Mouse (Mus musculus): Measurements from ENCODE around the gene Dhrs11. TPM values are rescaled to one million over a fixed set of nuclear protein-coding genes. Genes with fewer than 3 reads are reported as not detected.
A peak's percentile ranks its signal among the peaks of the same experiment; 100 is the strongest.
"Not testable (repeated sequence)": the region's sequence is repeated elsewhere in the genome, so short reads cannot be mapped to it uniquely, and the experiment has no call there.

The Dhrs11 gene
- total RNA-seq (2021): 10 to 100 TPM; 35.4 to 39.2 TPM
- long read RNA-seq, experiment 1, transcript Dhrs11-201 (7 exons, 1,254 nt): major isoform, 24 of 36 reads
- long read RNA-seq, experiment 1, partial matches to known transcripts: 2 of 36 reads
- long read RNA-seq, experiment 1, other reads (novel, unspliced or antisense): 10 of 36 reads
- long read RNA-seq, experiment 2, transcript Dhrs11-201 (7 exons, 1,254 nt): major isoform, 27 of 52 reads
- long read RNA-seq, experiment 2, partial matches to known transcripts: 10 of 52 reads
- long read RNA-seq, experiment 2, other reads (novel, unspliced or antisense): 15 of 52 reads

GRCm38 (mm10) chr11:84828516-84829399 is at the start of gene Dhrs11:
Gene Dhrs11 (minus strand): TSS chr11:84828994.
- DNase-seq (ENCODE audit: low spot score in 2 of 2): peak; percentile 89 to 95

- DNase-seq (ENCODE audit: low spot score in 2 of 2): not testable (repeated sequence)
These were observed 47.2 kb upstream of the Dhrs11 start for GRCm38 (mm10) chr11:84876020-84876419.

DNA sequence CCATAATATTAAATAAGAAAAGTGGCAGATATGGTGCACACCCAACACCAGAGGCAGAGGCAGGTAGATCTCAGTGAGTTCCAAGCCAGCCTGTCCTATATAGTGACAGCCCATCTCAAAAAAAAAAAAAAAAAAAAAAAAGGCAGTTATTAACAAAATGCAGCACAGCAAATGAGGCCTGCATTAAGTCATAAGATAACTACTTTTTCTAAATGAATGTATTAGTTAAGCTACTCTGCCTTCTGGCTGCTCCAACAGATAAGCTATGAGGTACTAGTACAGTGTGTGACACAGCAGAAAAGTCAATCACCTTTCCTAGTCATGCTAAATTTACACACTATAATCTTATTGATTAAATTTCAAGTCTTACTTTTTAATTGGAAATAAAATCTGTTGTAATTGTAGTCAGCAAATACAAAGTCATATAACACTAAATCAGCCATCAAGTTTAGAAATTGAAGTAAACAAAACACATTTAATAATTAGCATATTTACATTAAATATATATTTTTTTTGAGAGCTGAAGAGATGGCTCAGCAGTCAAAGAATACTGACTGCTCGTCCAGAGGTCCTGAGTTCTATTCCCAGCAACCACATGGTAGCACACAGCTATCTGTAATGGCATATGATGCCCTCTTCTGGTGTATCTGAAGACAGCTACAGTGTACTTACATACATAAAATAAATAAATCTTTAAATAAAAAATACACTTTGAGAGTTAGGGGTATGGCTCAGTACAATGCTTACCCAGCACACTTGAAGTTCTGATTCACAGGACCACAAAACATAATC is 44.4 kb upstream of the Dhrs11 start:
- DNase-seq (ENCODE audit: low spot score in 2 of 2): no peak

DNA sequence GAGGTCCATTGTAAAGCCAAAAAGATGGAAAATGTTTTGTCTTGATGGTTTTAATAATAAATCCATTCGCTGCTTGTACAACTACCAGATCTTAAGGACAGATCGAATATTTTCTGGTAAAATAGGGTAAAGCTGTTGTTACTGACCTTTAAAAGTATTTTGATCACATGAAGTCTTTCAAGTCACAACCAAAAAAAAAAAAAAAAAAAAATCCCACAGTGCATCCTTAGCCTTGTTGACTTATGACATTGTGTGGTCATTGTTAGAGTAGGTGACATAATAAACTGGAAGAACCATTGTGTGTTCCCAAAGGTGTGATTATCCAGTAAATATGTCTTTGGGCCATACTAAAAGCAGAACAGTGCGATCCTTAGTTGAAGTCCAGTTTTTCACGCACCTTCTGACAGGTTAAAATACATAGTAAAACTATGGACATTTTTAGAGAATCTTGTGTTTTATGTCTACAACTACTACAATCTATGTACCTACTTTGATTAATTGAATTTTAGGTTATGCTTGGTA is 42.8 kb upstream of the Dhrs11 start:
- DNase-seq (ENCODE audit: low spot score in 2 of 2): no peak

- DNase-seq (ENCODE audit: low spot score in 2 of 2): no peak
These were observed 42.3 kb upstream of the Dhrs11 start for GRCm38 (mm10) chr11:84871046-84871445.

DNA sequence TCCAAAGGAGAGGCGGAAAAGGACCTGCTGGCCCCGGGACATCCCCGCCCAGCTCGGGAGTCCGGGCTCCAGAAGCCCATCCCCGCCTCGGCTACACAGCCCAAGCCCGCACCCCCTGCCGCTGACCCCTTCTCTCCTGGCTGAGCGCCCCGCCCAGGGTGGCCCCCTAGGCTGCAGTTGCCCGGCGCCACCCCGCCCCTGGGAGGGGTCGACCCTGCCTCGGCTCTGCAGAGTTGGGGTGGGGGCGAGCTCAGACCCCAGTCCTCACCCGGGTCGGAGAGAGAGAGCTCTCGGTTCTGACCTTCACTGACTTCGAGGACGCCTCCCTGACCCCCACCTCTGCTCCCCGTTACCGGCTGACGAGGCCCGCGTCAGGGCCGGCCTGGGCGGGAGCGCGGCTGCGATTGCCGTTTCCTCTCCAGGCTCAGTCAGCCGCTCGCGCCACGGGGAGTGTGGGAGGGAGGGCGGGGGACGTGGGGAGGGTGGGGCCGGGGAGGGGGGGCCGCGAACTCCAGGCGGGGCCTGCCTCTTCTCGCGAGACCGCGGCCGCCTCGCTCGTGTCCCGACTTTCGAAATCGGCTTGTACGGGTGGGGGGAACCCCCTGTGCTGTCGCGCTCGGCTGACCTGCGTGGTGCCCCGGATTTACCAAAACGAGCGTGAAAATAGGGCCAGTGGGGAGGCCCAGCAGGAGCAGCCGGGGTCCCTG is 41.7 kb upstream of the Dhrs11 start, which contains the start of gene Ggnbp2:
Gene Ggnbp2, minus strand, starts transcription at position 481 of the 707 bp plus-strand sequence.
- DNase-seq (ENCODE audit: low spot score in 2 of 2): peak; percentile 81 to 88

DNA sequence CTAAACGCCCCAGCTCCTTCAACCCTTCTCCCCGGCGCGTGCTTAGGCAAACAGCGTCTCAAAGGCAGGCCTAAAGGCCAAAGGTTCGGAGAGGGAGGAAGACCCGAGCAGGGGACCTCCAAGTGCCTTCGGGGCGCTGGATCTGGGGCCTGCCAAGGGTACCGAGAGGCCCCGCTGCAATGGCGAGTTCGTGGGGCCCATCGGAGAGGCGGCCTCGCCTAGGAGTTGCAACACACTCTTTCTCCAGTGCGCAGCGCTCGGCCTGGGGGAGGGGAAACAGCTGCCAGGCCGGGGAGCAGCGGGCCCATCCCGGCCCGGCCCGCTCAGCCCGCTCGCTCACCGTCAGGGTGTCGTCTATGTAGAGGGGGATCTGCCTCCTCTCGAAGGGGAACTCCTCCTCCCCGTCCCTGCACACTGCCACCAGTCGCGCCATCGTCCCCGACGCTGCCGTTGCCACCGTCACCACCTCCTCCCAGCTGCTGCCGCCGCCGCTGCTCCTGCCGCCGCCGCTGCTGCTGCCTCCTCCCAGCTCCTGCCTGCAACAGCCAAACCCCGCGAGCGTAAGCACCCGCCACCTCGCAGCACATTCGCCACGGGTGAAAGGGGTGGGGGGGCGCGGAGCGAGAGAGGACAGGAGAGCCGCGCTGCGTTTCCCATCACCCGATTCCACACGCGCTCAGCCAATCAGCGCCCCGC is 40.9 kb upstream of the Dhrs11 start:
- peak; percentile 93 to 96 for DNase-seq (ENCODE audit: low spot score in 2 of 2)

DNA sequence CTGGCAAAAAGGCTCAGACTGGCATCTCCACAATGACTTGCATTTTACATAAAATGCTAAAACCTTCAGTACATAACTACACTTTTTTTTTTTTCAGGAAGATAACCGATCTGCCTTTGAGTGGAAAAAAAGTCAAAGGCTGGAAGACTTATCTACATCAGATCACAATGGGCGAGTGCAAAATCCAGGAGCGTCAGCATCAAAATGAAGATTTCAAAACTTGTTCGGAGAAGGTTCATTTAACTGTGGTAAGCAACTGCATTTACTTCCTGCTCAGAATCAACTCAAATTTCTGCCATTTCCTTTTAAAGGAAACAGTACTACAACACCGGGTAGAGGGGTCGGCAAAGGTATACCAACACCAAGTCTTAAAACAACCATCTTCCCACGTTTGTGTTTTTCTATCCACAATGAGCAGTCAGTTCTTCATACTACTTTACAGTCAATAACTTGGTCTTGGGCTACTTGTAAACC is 40.0 kb upstream of the Dhrs11 start:
- no peak for DNase-seq (ENCODE audit: low spot score in 2 of 2)

GRCm38 (mm10) chr11:84867586-84867985 is 38.8 kb upstream of the Dhrs11 start:
- DNase-seq (ENCODE audit: low spot score in 2 of 2): no peak

DNA sequence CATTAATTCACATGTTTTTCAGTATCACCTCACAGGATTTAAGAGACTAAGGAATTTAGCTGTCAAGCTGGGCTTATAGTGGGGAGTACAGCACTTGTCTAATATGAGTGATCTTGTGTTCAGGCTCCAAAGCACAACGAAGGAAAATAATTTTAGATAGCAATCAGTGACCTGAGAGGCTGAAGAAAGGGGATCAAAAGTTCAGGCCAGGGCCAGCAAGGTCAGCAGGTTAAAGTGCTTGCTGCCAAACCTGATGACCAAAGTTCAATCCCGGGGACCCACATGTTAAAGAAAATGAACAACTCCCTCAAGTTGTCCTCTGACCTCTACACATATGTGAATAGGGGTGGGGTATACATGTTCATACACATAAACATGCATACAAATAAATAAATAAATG is 36.5 kb upstream of the Dhrs11 start:
- no peak for DNase-seq (ENCODE audit: low spot score in 2 of 2)

DNA sequence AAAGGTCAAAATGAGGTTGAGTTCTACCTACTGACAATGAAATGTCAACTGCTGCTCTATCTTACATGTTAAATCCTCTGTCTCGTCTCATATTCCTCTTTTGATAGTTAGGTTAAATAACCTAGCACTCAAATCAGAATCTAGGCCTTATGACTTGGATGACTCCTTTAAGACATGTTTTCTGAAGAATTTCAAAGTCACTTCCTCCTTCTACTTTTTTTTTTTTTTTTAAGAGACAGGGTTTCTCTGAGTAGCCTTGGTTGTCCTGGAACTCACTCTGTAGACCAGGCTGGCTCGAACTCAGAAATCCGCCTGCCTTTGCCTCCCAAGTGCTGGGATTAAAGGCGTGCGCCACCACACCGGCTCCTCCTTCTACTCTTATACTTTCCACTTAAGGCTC is 26.5 kb upstream of the Dhrs11 start:
- no peak for DNase-seq (ENCODE audit: low spot score in 2 of 2)

- DNase-seq (ENCODE audit: low spot score in 2 of 2): no peak
These were observed 18.8 kb upstream of the Dhrs11 start for GRCm38 (mm10) chr11:84847475-84848090.

GRCm38 (mm10) chr11:84846741-84847474 is 18.1 kb upstream of the Dhrs11 start:
- DNase-seq (ENCODE audit: low spot score in 2 of 2): no peak

DNA sequence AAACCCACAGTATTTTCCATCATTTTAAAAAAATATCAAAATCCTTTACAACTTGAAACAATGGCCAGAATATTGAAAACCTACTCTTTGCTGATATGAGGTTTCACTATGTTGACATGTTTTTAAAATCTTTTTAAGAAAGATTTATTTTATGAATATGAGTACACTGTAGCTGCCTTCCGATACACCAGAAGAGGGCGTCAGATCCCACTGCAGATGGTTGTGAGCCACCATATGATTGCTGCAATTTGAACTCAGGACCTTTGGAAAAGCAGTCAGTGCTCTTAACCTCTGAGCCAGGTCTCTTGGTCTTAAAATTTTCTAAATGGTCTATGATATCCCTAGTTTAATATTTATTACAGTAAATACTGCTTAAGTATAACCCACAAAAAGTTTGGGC is 10.5 kb upstream of the Dhrs11 start:
- DNase-seq (ENCODE audit: low spot score in 2 of 2): no peak

DNA sequence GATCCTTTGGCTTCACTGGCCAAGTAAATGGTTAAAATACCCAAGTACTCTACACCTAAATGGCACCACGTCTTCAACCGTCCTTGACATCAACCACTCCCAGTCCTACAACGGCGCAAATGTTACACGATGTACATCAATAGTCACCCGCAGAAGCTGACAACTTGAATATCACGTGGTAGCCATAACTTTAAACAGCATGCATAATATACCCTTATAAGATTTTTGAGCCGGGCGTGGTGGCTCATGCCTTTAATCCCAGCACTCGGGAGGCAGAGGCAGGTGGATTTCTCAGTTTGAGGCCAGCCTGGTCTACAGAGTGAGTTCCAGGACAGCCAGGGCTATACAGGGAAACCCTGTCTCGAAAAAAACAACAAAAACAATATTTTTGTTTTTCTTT is 701 bp upstream of the Dhrs11 start:
- not testable (repeated sequence) for DNase-seq (ENCODE audit: low spot score in 2 of 2)

- DNase-seq (ENCODE audit: low spot score in 2 of 2): no peak
These were observed 792 bp downstream of the Dhrs11 start for GRCm38 (mm10) chr11:84827901-84828503.

- no peak for DNase-seq (ENCODE audit: low spot score in 2 of 2)
These were observed 1.3 kb downstream of the Dhrs11 start for GRCm38 (mm10) chr11:84827492-84827891.

DNA sequence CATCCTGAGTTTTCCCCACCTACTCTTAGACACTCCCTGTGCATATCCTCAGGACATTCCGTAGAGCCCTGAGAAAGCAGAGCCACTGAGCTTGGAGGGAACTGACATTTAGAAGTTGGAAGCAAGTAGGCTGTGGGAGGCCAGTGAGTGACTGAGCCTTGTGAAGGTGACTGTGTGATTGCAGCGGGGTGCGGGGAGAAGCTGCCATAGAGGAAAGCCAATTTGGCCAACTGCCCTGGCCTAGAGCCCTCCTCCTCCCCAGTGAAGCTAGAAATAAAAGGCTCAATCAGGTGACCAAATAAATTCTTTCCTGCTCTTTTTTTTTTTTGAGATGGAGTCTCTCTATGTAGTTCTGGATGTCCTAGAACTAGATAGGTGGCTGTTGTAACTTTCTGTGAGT is 2.6 kb downstream of the Dhrs11 start:
- peak in 1 of 2 experiments; percentile 56 for DNase-seq (ENCODE audit: low spot score in 2 of 2)
